Mouse (Mus musculus): ENCODE results near the gene Stkld1.
A peak's percentile ranks its signal among the peaks of the same experiment; 100 is the strongest.

The Stkld1 gene

GRCm38 (mm10) chr2:26963923-26964723 is 30.3 kb downstream of the Stkld1 start, which contains the start of gene Rexo4:
Gene Rexo4, minus strand, starts transcription at chr2:26964386.
- DNase-seq (ENCODE audit: low spot score): peak; percentile 87

- no peak for DNase-seq (ENCODE audit: low spot score)
These were observed 31.0 kb downstream of the Stkld1 start for GRCm38 (mm10) chr2:26964724-26965370.

GRCm38 (mm10) chr2:26967262-26967661 is 33.4 kb downstream of the Stkld1 start:
- no peak for DNase-seq (ENCODE audit: low spot score)

- DNase-seq (ENCODE audit: low spot score): no peak
These were observed 39.3 kb downstream of the Stkld1 start, which contains the start of gene Adamts13 for GRCm38 (mm10) chr2:26973116-26973515. Gene Adamts13, plus strand, starts transcription at chr2:26973416.

GRCm38 (mm10) chr2:26973960-26974359 is 40.1 kb downstream of the Stkld1 start:
- DNase-seq (ENCODE audit: low spot score): no peak

- no peak for DNase-seq (ENCODE audit: low spot score)
These were observed 46.5 kb downstream of the Stkld1 start for GRCm38 (mm10) chr2:26980361-26980760.

- no peak for DNase-seq (ENCODE audit: low spot score)
These were observed 50.3 kb downstream of the Stkld1 start for GRCm38 (mm10) chr2:26984179-26984578.

GRCm38 (mm10) chr2:26984640-26985039 is 50.8 kb downstream of the Stkld1 start:
- DNase-seq (ENCODE audit: low spot score): no peak

- DNase-seq (ENCODE audit: low spot score): no peak
These were observed 60.1 kb downstream of the Stkld1 start for GRCm38 (mm10) chr2:26993936-26994335.

- no peak for DNase-seq (ENCODE audit: low spot score)
These were observed 63.7 kb downstream of the Stkld1 start for GRCm38 (mm10) chr2:26997498-26997897.

GRCm38 (mm10) chr2:26997993-26998392 is 64.1 kb downstream of the Stkld1 start:
- DNase-seq (ENCODE audit: low spot score): no peak
